Mouse (Mus musculus) ES-CJ7 (cell line): ENCODE results near the gene Galnt18.

Source experiments
- DNase-seq: peaks from one replicate; pipeline ENCODE4 v3.0.0; 2011; ENCODE audit warnings: low read depth, low spot score

The Galnt18 gene

GRCm38 (mm10) chr7:111637866-111638448 is 141.8 kb downstream of the Galnt18 start:
- no peak for DNase-seq

- DNase-seq: no peak
Observed at GRCm38 (mm10) chr7:111636503-111636902, 143.3 kb downstream of the Galnt18 start.

GRCm38 (mm10) chr7:111631265-111631664 is 148.5 kb downstream of the Galnt18 start:
- DNase-seq: no peak

- no peak for DNase-seq
Observed at GRCm38 (mm10) chr7:111626232-111626631, 153.5 kb downstream of the Galnt18 start.

- no peak for DNase-seq
Observed at GRCm38 (mm10) chr7:111625736-111626135, 154.0 kb downstream of the Galnt18 start.

GRCm38 (mm10) chr7:111616231-111616937 is 163.4 kb downstream of the Galnt18 start:
- no peak for DNase-seq

- DNase-seq: no peak
Observed at GRCm38 (mm10) chr7:111614471-111614870, 165.3 kb downstream of the Galnt18 start.

- no peak for DNase-seq
Observed at GRCm38 (mm10) chr7:111607476-111607875, 172.3 kb downstream of the Galnt18 start.

GRCm38 (mm10) chr7:111606091-111606490 is 173.7 kb downstream of the Galnt18 start:
- DNase-seq: no peak

- no peak for DNase-seq
Observed at GRCm38 (mm10) chr7:111605663-111606062, 174.1 kb downstream of the Galnt18 start.

- no peak for DNase-seq
Observed at GRCm38 (mm10) chr7:111604578-111605208, 175.1 kb downstream of the Galnt18 start.

GRCm38 (mm10) chr7:111603186-111603585 is 176.6 kb downstream of the Galnt18 start:
- DNase-seq: no peak

- DNase-seq: no peak
Observed at GRCm38 (mm10) chr7:111601339-111602067, 178.3 kb downstream of the Galnt18 start.

GRCm38 (mm10) chr7:111600756-111601155 is 179.0 kb downstream of the Galnt18 start:
- DNase-seq: peak; percentile 6

- DNase-seq: no peak
Observed at GRCm38 (mm10) chr7:111593680-111594079, 186.1 kb downstream of the Galnt18 start.

GRCm38 (mm10) chr7:111589506-111590125 is 190.2 kb downstream of the Galnt18 start:
- DNase-seq: no peak

GRCm38 (mm10) chr7:111588291-111588781 is 191.4 kb downstream of the Galnt18 start:
- DNase-seq: no peak

GRCm38 (mm10) chr7:111580547-111580946 is 199.2 kb downstream of the Galnt18 start:
- DNase-seq: no peak

- no peak for DNase-seq
Observed at GRCm38 (mm10) chr7:111575096-111575495, 204.7 kb downstream of the Galnt18 start.

- DNase-seq: no peak
Observed at GRCm38 (mm10) chr7:111572336-111572735, 207.4 kb downstream of the Galnt18 start.

- DNase-seq: no peak
Observed at GRCm38 (mm10) chr7:111566838-111567237, 212.9 kb downstream of the Galnt18 start.
